Mouse (Mus musculus): ENCODE results near the gene Foxl1.

The Foxl1 gene

DNA sequence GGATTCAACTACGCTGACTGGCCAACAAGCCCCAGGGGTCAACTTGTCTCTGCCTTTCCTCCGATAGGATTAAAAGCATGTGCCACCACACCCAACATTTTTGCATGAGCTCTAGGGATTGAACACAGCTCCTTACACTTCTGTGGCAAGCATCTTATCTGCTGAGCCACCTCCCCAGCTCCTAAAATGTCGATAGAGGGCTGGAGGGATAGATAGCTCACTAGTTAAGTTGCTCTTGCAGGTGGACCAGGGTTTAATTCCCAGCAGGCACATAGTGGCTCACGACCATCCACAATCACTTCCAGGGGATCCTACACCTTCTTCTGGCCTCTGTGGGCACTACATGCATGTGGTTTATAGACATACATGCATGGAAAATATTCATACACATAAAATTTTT is 34.7 kb downstream of the Foxl1 start:
- ATAC-seq (ENCODE audit: insufficient number of reproducible peaks, low FRiP score, low TSS enrichment) = no peak

DNA sequence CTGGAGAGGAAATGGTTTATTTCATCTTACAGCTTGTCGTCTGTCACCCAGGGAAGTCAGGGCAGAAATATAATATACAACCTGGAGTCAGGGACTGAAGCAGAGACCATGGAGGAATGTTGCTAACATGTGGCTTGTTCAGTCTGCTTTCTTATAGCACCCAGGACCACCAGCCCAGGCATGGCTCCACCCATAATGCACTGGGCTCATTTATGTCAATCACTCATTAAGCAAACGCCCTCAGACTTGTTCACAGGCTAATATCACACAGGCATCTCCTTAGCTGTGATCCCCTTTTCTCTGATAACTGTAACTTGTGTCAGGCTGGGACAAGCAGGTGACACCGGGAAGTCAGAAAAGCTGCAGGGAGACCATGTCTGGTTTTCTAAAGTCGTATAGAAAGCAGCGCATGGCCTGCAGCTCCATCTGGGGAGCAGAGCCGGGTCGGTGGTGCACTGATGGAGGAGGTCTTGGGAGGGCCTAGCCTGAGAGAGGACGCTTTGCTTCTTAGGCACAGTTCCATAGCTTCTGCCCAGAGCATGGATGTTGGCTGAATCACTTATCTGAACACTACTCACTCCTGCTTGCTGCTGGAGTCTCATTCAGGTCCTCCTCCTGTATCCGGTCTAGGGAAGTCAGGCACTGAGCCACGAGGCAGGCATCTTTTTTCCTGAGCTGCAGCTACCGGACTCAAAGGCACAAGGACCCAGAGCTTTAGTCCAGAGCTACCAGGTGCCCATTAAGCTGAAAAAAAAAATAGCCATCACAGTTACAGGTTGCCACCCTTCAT is 35.4 kb downstream of the Foxl1 start:
- ATAC-seq (ENCODE audit: insufficient number of reproducible peaks, low FRiP score, low TSS enrichment) = no peak

DNA sequence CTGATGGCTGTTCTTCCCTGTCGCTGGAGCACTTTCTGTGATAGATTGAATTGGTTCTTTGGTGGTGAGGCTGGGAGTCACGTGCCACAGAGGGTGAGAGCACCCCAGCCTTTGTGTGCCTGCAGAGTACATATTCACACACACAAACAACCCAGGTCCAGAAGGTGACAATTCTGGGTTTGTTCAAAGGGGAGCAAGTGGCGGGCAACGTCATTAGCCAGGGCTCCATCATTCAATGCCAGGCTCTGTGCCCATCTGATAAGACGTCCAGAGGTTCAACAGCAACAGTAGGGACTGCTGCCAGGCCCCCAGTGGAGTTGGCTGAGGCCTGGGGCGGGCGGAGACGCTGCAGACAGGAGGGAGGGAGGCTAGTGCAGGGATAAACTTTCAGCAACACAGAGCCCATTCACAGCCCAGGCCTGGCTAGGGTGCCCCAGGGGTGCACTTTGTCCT is 36.3 kb downstream of the Foxl1 start:
- no peak for ATAC-seq (ENCODE audit: insufficient number of reproducible peaks, low FRiP score, low TSS enrichment)

DNA sequence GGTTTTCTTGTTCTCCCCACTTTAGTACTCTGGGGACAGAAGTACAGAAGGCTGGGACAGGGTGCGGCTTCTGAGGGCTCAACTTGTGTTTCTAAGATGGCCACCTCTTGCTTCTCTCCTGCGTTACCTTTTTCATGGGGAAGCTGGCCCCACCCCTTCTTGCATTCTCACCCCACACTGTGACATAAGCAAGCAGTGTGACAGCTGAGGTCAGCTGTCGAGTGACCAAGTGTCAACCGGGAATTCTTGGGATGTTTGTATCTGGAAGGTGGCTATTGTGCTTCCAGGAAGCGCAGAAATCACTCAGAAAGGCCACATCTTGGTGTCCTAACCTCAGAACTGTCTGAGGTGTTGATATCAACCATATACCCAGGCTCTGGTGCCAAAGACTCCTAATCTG is 40.3 kb downstream of the Foxl1 start:
- ATAC-seq (ENCODE audit: insufficient number of reproducible peaks, low FRiP score, low TSS enrichment) = no peak

DNA sequence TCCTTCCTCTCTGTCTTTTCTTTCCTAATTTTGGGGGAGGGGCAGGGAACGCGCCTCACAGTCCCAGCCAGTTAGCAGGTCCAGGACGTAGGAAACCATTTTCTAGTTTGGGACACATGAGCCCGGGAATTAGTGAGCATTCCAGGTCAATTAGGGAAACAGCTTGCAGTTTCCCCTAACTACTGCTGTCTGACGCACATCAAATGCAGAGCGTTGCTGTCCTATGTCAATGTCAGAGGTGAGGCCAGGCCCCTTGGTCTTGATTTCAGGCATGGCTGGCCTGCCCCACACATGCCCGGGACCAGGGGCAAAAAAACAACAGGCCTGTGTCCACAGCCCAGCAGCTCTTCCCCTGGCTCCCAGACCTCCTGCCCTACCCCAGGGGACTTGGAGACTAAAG is 42.4 kb downstream of the Foxl1 start:
- ATAC-seq (ENCODE audit: insufficient number of reproducible peaks, low FRiP score, low TSS enrichment) = no peak

DNA sequence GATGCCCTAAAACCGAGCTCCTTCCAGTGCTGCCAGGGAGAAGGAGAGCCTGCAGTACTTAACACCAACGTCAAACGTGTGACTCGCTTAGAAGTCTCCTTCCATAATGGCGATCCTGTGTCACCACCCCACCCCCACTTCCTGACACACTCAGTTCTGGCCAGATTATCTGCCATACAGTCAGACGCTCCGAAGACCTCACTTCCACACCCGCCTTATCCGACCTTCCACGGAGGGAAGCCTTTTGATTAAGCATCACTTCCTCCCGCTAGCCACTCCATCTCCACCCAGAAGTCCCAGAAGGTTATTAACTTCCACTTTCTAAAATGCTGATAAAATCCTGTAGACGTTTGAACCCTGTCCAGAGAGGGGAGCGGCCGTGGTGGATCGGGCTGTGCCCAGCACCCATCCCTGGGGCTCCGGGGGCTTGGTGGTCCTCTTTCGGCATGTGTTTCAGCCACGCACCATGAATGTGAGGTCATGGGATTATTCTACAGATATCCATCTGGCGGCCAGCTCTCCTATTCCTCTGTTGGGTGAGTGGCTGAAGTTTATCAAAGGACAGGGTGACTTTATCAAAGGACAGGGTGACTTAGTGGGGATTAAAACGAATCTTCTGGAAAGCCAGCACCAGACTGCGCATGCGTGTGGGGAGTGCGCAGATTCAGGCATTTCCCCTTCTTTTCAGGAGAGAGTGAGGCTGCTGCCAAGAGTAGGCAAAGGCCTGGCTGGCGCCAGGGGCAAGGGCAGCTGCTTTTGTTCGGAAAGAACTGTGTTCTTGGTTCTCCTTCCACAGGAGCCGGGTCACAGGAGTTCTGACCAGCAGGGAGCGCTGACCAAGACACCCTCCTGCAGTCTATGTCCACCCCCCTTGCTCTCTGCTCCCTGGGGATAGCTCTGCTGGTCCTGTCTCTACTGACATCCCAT is 43.1 kb downstream of the Foxl1 start:
- ATAC-seq (ENCODE audit: insufficient number of reproducible peaks, low FRiP score, low TSS enrichment) = no peak

DNA sequence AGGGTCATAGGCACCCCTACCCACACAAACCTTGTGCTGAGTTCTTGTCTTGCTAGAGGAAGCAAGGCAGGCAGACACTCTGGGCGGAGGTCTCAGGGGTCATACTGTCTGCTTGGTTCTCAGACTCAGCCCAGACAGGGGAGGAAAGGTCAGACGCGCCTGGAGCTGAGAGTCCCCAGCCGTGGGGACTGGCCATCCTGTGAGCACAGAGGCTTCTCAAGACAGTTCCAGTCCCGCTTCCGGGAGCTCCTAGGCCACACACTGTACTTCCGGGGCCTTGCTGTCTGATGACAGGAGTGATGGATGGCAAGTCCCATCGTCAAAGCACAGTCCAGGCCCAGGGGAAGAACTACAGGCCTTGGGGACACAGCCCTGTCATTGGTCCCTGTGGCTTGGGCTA is 44.8 kb downstream of the Foxl1 start:
- no peak for ATAC-seq (ENCODE audit: insufficient number of reproducible peaks, low FRiP score, low TSS enrichment)

DNA sequence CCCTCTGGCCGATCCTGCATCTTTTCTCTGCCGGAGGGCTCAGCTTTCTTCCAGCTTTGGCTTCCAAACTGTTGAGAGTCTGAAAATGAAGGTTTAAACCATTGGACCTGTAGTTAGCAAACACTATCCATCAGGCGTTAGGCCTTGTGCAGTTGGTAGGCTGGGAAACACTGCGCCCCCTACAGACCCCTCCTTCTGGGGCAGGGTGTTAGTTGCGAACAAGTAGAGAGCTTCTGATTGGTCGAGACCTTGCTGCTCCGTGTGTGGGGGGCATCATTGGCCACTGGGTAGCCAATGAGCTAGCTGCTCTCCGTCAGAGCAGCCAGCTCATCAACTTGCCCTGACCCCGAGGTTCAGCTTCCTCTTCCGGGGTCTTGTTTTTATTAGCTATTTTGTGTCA is 46.4 kb downstream of the Foxl1 start:
- no peak for ATAC-seq (ENCODE audit: insufficient number of reproducible peaks, low FRiP score, low TSS enrichment)

DNA sequence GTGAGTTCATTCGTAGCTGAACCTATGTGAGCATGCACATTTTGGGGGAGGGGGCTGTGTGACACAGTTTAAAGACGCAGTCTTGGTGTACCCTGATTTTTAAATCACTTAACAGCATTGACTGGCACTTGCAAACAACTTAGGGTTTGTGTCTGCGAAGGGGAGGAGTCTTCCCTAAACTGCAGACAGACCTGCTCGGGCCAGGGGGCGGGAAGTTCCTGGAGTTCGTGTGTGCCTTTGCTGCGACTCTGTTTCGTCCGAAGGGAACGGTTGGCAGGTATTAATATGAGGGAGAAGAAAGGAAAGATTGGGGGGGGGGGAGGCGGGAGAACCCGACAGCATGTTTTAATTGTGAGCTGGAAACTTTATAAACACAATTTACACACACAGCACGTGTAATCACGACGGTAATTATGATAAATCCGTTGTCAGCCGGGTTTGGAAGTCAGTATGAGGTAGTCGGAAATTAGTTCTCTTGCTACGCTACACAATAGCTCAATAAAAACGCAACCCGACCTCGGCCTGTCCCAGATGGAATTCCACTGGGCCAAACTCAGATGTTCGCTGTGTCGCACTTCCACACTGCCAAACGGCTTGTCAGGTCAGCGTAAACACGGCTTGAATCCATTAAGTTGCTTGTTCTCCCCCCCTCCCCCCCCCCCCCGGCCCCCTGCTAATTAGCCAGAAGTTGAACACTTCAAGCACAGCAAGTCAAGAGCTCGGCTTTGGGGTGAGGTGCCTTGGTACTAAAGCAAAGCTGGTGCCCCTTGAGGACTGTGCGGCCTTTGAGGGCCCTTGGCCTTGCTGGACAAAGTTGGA is 47.2 kb downstream of the Foxl1 start:
- ATAC-seq (ENCODE audit: insufficient number of reproducible peaks, low FRiP score, low TSS enrichment) = no peak

DNA sequence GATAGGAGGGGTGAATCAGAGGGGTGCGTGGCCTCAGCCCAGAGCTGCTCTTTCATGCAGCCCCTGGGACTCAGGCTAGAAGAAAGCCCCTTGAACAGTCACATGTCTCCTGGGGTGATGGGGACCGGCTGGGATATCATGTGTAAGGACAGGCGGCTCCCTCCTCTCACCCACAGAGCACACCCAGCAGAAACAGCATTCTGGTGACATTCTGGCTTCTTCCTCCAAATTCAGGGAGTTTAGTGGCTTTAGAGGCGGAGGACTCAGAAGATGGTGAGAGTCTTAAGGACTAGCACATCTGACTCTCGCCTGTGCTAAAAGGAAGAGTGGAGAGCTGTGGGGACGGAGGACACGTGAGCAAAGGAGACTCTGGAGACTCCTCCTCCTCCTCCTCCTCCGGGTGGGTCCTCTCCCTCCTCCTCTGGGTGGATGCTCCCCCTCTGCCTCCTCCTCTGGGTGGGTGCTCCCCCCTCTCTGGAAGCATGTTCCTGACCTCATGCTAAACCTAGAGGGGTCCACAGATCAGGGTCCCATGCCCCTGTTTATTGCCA is 47.9 kb downstream of the Foxl1 start:
- ATAC-seq (ENCODE audit: insufficient number of reproducible peaks, low FRiP score, low TSS enrichment) = no peak

DNA sequence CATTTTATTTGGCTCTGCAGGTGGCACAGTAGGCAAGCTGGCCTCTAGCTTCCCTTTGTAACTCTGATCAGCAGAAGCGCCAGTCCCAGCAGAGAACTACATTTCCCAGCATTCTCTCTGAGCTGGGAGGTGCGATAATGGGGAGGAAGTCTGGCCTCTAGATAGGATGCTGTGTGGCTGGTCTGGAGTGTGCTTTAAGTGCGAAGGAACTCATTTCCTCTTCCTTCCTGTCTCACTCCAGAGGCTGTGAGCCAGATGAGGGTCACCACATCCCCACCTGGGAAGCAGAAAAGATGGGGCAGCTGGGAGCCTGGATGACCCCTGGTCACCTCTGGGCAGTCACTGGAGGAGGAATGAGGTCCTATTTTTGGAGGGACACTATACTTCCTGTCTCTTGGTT is 48.6 kb downstream of the Foxl1 start:
- no peak for ATAC-seq (ENCODE audit: insufficient number of reproducible peaks, low FRiP score, low TSS enrichment)

All from cerebellum, adult (tissue).